In the genomic region with DNA sequence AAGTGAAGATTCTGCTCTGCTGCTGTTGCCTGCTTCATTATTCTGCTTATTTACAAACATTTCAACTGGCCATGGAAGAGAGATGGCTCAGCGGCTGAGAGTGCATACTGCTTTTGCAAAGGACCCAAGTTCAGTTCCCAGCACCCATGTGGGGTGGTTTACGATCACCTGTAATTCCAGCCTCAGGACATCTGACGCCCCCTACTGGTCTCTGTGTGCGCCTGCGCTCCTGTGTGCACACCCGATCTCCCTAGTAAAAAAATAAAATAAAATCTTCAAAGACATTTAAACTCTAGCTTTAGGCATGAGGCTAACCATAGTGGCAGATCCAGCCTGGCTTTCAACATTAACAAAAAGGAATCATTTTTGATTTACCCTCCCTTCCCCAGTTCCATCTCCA, we compare ENCODE assay signal across 1 mouse cellular context.
TF ChIP-seq lines count a peak whose summit lies in the region.

No protein-coding gene starts in this region.

TF ChIP-seq in MEL, 35 proteins besides CTCF, POLR2A, EP300 and RAD21:
- TF ChIP-seq USF2 (IDR thresholded peaks at IDR 0.05; ENCODE audit: borderline replicate concordance in 1 of 2, insufficient read depth in 1 of 2, low read depth in 1 of 2, low read length in 2 of 2) (no peak), SMC3 (IDR thresholded peaks at IDR 0.05; ENCODE audit: low read depth, low read length) (peak; percentile 31; the same call in 1 of the 2 replicates)
